Mouse (Mus musculus) urinary bladder, postnatal 10 days (tissue): ENCODE data around the gene Nfic.

Experiments
- DNase-seq: peaks from one replicate; pipeline ENCODE4 v3.0.0; 2022; ENCODE audit warnings: low spot score

Gene Nfic

GRCm38 (mm10) chr10:81485479-81486018 is 30.1 kb upstream of the Nfic start:
- no peak for DNase-seq

DNA sequence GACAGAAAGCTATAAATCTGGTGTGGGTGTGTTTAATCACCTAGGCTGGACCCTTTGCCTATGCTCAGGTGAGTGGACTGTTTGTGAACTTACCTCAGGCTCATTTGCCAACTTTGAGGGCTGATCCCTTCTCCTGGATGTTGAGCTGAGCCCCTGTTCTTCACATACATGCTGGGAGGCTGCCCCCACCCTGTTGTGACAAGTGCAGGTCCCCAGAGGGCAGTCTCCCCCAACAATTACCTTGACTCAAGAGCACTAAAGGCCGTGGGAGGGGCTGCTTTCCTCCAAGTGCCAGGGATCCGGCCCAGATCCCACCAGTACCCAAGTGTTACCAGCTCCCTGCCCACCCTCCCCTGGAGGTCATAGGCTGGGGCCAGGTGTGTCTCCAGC is 29.6 kb upstream of the Nfic start:
- DNase-seq: no peak

GRCm38 (mm10) chr10:81484441-81485059 is 29.1 kb upstream of the Nfic start:
- no peak for DNase-seq

- no peak for DNase-seq
These were observed 28.5 kb upstream of the Nfic start for GRCm38 (mm10) chr10:81483983-81484382.

GRCm38 (mm10) chr10:81482533-81482889 is 27.1 kb upstream of the Nfic start, which contains the start of gene Celf5:
TSS of gene Celf5 (minus strand) at chr10:81482709.
- no peak for DNase-seq

DNA sequence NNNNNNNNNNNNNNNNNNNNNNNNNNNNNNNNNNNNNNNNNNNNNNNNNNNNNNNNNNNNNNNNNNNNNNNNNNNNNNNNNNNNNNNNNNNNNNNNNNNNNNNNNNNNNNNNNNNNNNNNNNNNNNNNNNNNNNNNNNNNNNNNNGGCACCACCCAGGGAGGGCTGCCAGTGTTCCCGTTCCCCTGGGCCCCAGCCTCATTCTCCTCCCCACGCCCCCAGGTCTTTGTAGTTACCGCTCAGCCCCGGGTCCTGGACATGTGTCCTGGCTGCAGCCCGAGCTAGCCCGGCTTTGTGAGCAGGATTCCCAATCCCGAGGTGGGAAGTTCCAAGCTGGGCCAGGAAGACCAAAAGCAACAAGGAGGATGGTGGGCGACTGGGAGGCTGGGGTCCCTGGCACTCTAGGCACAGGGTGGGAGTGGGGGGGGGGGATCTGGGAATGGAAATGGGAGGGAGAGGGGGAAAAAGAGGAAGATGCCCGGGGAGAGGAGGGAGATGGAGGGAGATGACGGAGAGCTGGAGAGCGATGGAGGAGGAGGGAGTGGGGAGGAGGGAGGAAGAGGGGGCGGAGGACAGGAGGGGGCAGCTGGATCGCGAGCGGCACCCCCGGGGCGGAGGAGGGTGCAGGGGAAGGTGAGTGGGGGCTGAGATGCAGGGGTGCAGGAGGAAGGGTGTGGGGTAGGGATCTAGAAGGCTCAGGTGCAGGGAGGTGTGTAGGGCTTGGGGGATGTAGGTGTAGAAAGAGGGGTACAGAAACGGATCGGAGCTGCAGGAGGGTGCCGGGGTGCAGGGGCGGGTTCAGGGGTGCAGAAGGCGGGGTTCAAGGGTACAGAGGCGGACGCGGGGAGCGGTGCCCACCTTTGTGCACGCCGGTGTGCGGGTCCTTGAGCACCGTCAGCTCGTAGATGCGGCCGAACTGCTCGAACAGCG is 26.4 kb upstream of the Nfic start:
- no peak for DNase-seq

DNA sequence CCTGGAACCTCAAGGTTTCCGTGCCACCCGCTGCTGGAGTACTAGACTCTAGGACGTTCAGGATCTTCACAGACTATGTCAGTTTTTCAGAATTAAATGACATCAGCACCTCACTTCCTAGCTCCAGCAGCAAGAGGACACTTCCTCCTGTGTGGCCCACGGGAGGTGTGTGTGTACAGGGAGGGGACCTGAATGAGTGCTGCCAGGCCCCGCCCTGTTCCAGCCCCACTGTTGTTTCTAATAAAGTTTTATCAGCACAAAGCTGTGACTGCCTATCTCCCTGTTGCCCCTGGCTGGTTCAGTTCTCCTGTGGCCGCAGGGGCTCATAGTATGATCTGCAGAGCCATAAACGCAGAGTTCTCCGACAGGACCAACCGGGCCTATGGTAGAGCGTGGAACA is 19.0 kb upstream of the Nfic start:
- DNase-seq: no peak

DNA sequence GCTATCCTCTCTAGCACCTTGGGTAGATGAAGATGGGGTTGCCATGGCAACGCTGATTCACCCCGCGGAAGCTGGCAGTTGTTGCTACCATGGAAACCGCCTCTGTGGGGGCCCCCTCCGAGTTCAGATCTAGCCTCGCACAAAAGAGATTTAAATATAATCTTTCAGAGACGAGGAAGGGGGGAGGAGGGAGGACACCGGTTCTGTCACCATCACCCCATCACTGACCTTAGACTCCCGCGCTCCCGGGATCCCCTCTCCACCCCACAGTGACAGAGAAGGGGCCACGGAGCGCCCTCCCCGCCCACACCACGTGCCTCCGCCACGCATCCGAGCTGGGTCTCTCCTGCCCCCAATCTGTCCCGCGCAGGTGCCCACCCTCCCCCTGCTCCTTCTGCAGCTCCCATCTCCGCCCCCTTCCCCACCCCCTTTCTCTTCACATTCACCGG is 17.6 kb upstream of the Nfic start:
- DNase-seq: no peak

- DNase-seq: no peak
These were observed 17.1 kb upstream of the Nfic start for GRCm38 (mm10) chr10:81472403-81473002.

DNA sequence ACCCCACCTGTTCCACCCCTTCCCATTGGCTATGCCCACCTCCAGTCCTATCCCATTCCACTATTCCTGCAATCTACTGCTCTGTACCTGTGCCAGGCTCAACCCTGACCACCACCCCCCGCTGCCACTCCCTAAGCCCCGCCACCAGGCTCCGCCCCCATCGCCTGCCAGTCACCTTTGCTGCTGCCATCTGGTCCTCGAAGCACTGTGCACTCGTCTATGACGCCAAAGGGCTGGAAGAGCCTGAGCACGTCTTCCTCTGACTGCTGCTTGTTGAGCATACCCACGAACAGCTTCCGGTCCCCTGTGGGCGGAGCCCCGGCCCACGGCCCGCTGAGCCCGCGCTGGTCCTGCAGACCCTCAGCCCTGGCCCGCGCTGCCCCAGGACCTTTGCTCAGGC is 15.0 kb upstream of the Nfic start:
- no peak for DNase-seq

DNA sequence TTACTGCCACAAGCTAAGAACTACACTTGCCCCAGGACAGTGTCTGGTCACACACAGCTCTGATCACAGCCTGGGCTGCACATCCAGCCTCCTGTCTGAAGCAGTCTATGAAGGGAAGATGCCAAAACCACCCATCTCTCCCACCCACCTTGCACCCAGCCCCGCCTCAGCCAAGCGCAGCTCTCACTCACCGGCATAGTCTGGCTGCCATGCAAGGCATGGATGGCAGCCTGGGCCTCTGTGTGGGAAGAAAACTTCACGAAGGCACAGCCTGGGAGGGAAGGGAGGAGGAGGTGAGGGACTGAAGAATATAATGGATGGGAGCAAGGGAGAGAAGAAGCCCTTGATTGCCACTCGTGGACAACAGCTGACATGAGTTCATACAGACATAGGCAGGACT is 13.8 kb upstream of the Nfic start:
- no peak for DNase-seq

- DNase-seq: no peak
These were observed 12.3 kb upstream of the Nfic start for GRCm38 (mm10) chr10:81467670-81468235.

- DNase-seq: peak; percentile 6
These were observed 11.4 kb upstream of the Nfic start for GRCm38 (mm10) chr10:81466881-81467280.

GRCm38 (mm10) chr10:81466066-81466465 is 10.6 kb upstream of the Nfic start:
- no peak for DNase-seq

DNA sequence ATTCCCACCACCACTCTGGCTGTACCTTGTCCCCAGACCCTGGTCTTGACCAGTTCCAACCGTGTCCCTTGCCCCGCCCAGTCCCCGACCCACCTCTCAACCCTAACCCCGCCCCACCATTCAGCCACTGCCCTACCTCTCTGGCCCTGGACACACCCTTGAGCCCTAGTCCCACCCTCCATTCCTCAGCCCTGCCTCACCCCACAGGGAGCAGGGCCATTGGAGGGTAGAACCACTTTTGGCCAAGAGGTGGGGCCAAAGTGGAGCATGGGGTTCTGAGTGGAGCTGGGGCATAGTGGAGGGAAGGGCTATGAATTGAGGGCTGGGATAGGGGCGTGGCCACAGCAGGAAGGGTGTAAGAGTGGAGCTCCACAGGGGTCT is 9.8 kb upstream of the Nfic start:
- no peak for DNase-seq

GRCm38 (mm10) chr10:81464405-81465264 is 9.2 kb upstream of the Nfic start:
- no peak for DNase-seq

GRCm38 (mm10) chr10:81463531-81463930 is 8.1 kb upstream of the Nfic start:
- DNase-seq: no peak

- DNase-seq: no peak
These were observed 7.5 kb upstream of the Nfic start for GRCm38 (mm10) chr10:81462917-81463316.

DNA sequence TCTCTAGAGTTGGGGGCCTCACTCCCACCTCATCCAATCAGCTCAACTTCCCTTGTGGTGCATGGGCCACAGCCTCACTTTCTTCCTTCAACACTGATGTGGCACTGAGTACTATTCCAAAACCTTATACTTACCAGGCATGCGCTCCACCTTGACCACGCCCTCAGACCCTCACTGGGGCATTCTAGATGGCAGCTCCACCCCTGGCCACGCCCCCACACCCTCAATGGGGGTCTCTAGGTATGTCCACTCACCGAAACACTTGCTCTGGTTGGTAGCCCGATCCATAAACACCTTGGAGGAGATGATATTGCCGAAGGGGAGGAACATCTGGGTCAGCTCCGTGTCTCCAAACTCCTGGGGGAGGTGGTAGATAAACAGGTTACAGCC is 7.0 kb upstream of the Nfic start:
- no peak for DNase-seq

DNA sequence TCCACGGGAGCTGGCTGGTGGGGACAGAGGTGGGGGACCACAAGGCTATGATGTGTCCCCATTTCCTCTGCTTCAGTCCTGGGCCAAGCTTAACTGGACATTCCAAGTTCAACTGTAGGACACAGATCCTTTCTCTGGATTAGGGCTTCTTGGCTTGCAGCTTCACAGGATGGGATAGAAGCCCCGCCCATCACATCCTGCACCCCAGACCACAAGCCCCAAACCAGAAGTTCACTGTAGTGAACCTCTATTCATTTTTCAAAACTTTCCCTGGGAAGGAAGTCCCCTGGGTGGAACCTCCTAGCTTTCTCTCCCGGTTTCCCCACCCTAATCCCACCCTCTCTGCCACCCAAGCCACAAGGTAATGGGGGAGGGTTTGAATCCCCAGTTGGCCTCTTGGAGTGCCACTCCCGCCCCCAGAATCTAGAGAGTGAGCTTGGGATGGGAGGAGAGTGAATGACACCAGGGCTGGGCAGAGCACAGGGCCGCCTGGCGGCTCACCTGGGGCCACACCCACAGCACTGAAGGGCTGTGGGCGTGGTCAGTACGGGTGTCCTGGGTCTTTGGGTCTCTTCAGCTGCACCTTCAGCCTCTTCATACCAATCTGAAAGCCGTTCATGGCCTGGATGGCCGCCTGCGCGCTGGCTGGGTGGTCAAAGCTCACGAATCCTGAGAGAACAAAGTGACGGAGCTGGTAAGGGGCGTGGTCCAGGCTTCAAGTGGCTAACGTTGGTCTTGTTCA is 6.4 kb upstream of the Nfic start:
- DNase-seq: no peak

GRCm38 (mm10) chr10:81460951-81461350 is 5.5 kb upstream of the Nfic start:
- no peak for DNase-seq
